Mouse (Mus musculus) forebrain, postnatal 0 days (tissue): Measurements from ENCODE around the gene Tlr5. TPM values are rescaled to one million over a fixed set of nuclear protein-coding genes. Genes with fewer than 3 reads are reported as not detected.

Source experiments
- ATAC-seq: fragments of 200-750 bp; cut with Nextera tagmentation; 2 replicates; pipeline ENCODE4 v1.8.0; 2017; ENCODE audit warnings: mild to moderate bottlenecking, moderate library complexity
- DNase-seq: peaks from one replicate; pipeline ENCODE4 v3.0.0-alpha.2; 2015
- H3K27ac ChIP-seq: fragments of 300-500 bp; sonication (generic); 2 replicates; pipeline ENCODE4 v1.5.1; 2014; ENCODE audit warnings: low read depth, mild to moderate bottlenecking, antibody characterized with exemption, low read length, moderate library complexity, mixed read lengths
- H3K27me3 ChIP-seq: fragments of 300-500 bp; sonication (generic); 2 replicates; pipeline ENCODE4 v1.6.1; 2014; ENCODE audit warnings: mild to moderate bottlenecking, low read length, mixed read lengths; ENCODE audit not compliant: insufficient read depth
- H3K36me3 ChIP-seq: fragments of 300-500 bp; sonication (generic); 2 replicates; pipeline ENCODE4 v1.6.1; 2014; ENCODE audit warnings: mild to moderate bottlenecking, moderate library complexity; ENCODE audit not compliant: insufficient read depth
- H3K4me1 ChIP-seq: fragments of 300-500 bp; sonication (generic); 2 replicates; pipeline ENCODE4 v1.6.1; 2014; ENCODE audit warnings: antibody characterized with exemption; ENCODE audit not compliant: insufficient read depth
- H3K4me2 ChIP-seq: fragments of 300-500 bp; sonication (generic); 2 replicates; pipeline ENCODE4 v1.6.1; 2014; ENCODE audit warnings: low read depth, mild to moderate bottlenecking, moderate library complexity
- H3K4me3 ChIP-seq: fragments of 300-500 bp; sonication (generic); 2 replicates; pipeline ENCODE4 v1.5.1; 2014; ENCODE audit warnings: low read depth, low read length, mixed read lengths
- H3K9ac ChIP-seq: fragments of 300-500 bp; sonication (generic); 2 replicates; pipeline ENCODE4 v1.6.1; 2014; ENCODE audit warnings: mild to moderate bottlenecking
- H3K9me3 ChIP-seq: fragments of 300-500 bp; sonication (generic); 2 replicates; pipeline ENCODE4 v1.6.1; 2016; ENCODE audit warnings: low read length
- CTCF ChIP-seq: sonication (generic); IDR thresholded peaks from 2 replicates; pipeline ENCODE4 v1.5.1; 2016; ENCODE audit warnings: antibody characterized with exemption, control low read depth, low read depth
- WGBS: fragments of 180-500 bp; shearing (Covaris S2); extraction: QIAGEN DNeasy Blood & Tissue Kit; methylation state at CpG from one replicate; pipeline ENCODE4 v1.1.7; 2014; 5-methylcytosine and 5-hydroxymethylcytosine counted together
- polyA plus RNA-seq: library from polyadenylated mRNA; unstranded; fragments of >200 nt; fragmentation: Nextera tagmentation; extraction: Ambion mirVana; gene quantifications from 2 replicates; pipeline ENCODE4 v1.2.1, GENCODE M21; 2015
- total RNA-seq: library from RNA; depleted of rRNA; stranded (reverse); fragments of >200 nt; gene quantifications from 2 replicates; pipeline ENCODE4 v1.2.3, GENCODE M21; 2014

Gene Tlr5
- total and polyA plus RNA-seq, 2 experiments from 2014 or later, result 0.18 to 0.76 TPM

DNA sequence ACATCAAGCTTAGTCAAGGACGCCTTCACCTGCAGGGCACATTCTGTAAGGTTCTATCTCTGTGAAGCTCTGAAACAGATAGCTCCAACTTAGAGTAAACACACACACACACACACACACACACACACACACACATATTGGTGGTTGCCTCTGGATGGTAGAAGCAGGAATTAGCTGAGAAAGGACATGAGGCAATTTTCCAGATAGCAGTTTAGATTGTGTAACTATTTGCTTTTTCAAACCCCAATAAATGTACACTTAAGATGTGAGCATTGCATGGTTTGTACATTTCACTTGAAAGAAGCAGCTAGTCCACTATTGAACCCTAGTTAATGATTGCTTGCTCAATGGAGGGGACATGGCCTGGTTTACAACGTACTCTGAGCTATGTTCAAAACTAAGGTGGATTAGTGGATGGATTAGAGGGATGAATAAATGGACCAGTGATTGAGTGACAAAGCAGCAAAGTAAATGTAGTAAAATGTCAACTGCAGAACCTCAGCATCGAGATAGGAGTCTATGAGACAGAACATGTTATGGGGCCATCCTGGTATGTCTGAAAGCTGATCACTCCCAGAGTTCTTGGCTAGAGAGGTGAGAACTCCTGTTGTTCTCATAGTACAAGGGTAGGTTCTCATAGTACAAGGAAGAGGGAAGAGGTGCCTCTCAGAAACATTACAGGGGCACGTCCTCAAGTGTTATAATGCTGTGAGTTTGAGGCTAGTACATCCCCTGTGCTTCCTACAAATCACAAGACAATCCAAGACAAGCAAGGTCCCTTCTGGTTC, 40.3 kb upstream of the Tlr5 start:
- H3K9me3 ChIP-seq, result no peaks in the 10 kb centered on the region
- H3K4me1 ChIP-seq, result 0 out of 2 replicates have a peak, but pooled peaks cover 5% of the 10 kb centered on the region
- no peaks in the 10 kb centered on the region for H3K36me3 ChIP-seq
- DNase-seq, result no peak
- no peaks in the 10 kb centered on the region for H3K27me3 ChIP-seq
- no peak for ATAC-seq
- H3K4me2 ChIP-seq, result no peak overlapping the region
- no peak for TF ChIP-seq CTCF
- no peak overlapping the region for H3K4me3 ChIP-seq
- H3K27ac ChIP-seq, result no peak overlapping the region
- no peak overlapping the region for H3K9ac ChIP-seq
- WGBS, result 87% methylated on average over 4 of the region's 4 CpGs

DNA sequence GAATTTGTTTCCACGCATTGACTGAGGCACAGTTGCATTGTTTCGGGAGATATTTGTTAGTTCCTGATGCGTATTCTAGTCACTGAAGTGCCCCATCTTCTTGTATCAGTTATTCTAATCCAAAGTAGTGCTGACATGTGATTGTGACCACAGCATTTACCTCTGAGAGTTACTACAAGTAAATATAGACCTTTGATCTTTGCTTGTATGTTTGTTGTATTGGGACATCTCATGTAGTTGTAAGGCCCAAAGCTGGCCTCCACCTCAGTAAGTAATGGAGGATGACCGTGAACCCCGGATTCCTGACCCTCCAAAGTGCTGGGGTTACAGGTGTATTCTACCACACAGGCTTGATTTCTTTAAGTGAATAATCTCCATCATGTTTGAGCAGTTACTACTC, 38.4 kb upstream of the Tlr5 start:
- ATAC-seq (no peak), DNase-seq (no peak)
- H3K36me3 ChIP-seq, result no peaks in the 10 kb centered on the region
- H3K27ac ChIP-seq, result no peak overlapping the region
- TF ChIP-seq CTCF, result no peak
- no peak overlapping the region for H3K4me2 ChIP-seq
- H3K4me3 ChIP-seq, result no peak overlapping the region
- 97% methylated on average over 5 of the region's 5 CpGs for WGBS
- no peaks in the 10 kb centered on the region for H3K9me3 ChIP-seq
- H3K9ac ChIP-seq, result no peak overlapping the region
- 0 out of 2 replicates have a peak, but pooled peaks cover 5% of the 10 kb centered on the region for H3K4me1 ChIP-seq
- no peaks in the 10 kb centered on the region for H3K27me3 ChIP-seq

DNA sequence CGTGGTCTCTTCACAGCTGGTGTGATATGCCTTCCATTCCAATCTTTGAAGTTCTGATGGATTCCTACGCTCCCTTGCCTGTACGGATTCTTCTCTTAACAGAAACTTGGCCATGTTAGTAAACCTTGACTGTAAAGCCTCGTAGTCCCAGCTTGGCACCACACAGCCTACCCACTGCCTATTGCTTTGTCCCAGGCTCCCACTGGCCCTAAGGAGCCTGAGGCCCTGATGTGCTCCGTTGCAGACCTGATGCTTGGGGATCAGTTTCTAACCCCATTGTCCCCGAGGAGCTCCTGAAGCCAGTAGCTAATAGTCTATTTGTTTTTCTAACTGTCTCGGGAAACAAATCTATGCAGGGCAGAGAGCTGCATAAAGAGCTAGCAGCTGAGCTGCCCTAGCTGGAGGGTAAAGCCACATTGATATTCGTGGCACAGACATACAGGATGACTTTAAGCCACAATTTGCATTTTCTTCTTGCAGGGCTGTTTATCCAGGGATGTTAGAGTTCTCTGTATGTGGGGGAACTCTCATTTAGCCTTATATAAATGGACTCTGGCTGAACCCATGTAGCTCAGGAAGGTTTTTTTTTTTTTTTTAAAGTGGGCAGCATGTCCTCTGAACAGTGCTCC, 35.8 kb upstream of the Tlr5 start:
- no peak overlapping the region for H3K4me2 ChIP-seq
- no peak overlapping the region for H3K4me3 ChIP-seq
- DNase-seq (no peak), ATAC-seq (peak; percentile 79)
- no peak overlapping the region for H3K27ac ChIP-seq
- H3K27me3 ChIP-seq, result no peaks in the 10 kb centered on the region
- H3K4me1 ChIP-seq, result 0 out of 2 replicates have a peak, but pooled peaks cover 5% of the 10 kb centered on the region
- WGBS, result 29% methylated on average over 8 of the region's 8 CpGs
- no peak overlapping the region for H3K9ac ChIP-seq
- no peaks in the 10 kb centered on the region for H3K36me3 ChIP-seq
- no peaks in the 10 kb centered on the region for H3K9me3 ChIP-seq
- TF ChIP-seq CTCF, result no peak

DNA sequence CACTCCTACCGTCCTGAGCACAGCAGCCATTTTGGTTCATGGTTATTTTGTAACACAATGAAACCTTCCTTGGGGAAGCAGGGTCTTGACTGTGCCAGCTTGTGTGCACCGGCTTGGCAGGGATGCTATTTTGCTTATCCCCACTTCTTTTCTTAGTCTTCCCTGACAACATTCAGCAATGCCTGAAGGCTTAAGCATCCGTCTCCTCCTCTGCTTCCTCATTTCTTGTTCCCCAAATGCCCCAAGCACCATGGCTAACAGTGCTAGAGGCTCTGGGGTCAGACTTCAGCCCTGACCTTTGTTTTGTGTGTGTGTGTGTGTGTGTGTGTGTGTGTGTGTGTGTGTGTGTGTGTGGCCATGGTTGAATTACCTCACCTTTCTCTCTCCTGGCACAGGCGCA, 31.8 kb upstream of the Tlr5 start:
- no peaks in the 10 kb centered on the region for H3K9me3 ChIP-seq
- DNase-seq, result no peak
- H3K27me3 ChIP-seq, result no peaks in the 10 kb centered on the region
- TF ChIP-seq CTCF, result no peak
- WGBS, result 49% methylated on average over 4 of the region's 4 CpGs
- ATAC-seq, result no peak
- no peak overlapping the region for H3K9ac ChIP-seq
- no peaks in the 10 kb centered on the region for H3K36me3 ChIP-seq
- H3K27ac ChIP-seq, result no peak overlapping the region
- H3K4me3 ChIP-seq, result no peak overlapping the region
- no peak overlapping the region for H3K4me2 ChIP-seq
- 0 out of 2 replicates have a peak, but pooled peaks cover 5% of the 10 kb centered on the region for H3K4me1 ChIP-seq

DNA sequence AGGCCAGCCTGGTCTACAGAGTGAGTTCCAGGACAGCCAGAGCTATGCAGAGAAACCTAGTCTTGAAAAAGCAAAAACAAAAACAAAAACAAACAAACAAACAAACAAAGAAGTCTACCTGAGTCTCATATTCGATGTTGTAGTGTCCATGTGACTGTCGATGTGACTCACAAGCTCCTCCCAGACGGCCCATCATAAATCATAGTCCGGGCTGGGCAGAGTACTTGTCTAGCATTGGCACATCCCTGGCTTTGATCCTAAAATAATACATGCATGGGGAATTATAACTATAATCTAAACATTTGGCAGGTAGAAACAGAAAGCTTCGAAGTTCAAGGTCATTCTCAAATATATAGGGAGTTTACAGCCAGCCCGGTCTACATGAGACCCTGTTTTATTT, 28.1 kb upstream of the Tlr5 start:
- H3K27ac ChIP-seq, result no peak overlapping the region
- no peak for TF ChIP-seq CTCF
- no peaks in the 10 kb centered on the region for H3K36me3 ChIP-seq
- ATAC-seq (no peak), DNase-seq (no peak)
- H3K4me2 ChIP-seq, result no peak overlapping the region
- no peaks in the 10 kb centered on the region for H3K9me3 ChIP-seq
- no peak overlapping the region for H3K4me3 ChIP-seq
- no peak overlapping the region for H3K9ac ChIP-seq
- no peaks in the 10 kb centered on the region for H3K4me1 ChIP-seq
- no peaks in the 10 kb centered on the region for H3K27me3 ChIP-seq
- 90% methylated on average over 6 of the region's 6 CpGs for WGBS

DNA sequence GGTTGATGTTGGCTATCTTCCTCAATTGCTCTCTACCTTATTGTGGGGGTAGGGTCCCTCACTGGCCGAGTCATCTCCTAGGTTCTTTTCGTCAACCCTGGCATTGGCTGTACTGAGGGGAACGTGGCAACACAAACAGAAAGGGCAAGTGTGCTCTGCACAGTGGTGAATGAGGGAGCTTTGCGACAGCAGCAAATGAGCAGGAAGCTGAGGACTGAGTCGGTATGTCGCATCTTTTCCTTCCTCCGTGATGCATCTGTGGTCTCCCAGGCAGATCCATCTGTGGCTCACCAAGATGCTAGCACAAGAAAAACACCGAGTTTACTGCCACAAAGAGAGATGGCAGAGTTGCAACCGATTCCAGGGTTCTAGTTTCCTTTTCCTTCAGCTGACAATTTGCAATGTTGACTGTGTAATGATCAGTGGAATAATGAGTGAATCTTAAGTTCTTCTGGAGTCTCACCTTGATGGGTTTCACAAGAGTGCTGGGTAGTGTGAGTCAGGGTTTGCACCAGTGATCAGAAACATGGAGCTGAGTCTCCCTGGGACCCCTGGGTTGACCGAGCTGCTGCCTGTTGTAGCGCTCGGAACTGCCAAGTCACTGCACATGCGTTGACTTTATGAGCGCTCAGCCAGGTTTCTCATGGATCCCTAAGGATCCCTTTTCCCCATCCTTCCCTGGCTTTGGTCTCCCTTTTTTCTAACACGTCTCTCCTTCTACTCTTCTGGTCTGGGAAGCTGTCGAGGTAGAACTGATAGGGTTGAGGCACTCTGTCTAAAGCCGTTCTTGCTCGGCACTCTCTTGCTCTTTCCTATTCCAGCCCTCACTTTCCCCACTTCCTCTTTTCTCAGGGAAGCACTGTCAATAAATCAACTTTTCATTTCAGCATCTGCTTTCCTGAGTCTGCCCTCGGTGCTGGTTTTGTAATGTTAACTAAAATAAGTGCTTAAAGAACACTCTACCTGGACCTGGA, 26.4 kb upstream of the Tlr5 start:
- no peak overlapping the region for H3K27ac ChIP-seq
- H3K36me3 ChIP-seq, result no peaks in the 10 kb centered on the region
- TF ChIP-seq CTCF, result no peak
- H3K4me1 ChIP-seq, result no peaks in the 10 kb centered on the region
- no peaks in the 10 kb centered on the region for H3K27me3 ChIP-seq
- ATAC-seq (no peak), DNase-seq (no peak)
- no peaks in the 10 kb centered on the region for H3K9me3 ChIP-seq
- H3K9ac ChIP-seq, result no peak overlapping the region
- H3K4me3 ChIP-seq, result no peak overlapping the region
- H3K4me2 ChIP-seq, result no peak overlapping the region
- 80% methylated on average over 19 of the region's 19 CpGs for WGBS
